Mouse (Mus musculus): Measurements from ENCODE around the gene Stard3. TPM values are rescaled to one million over a fixed set of nuclear protein-coding genes. Genes with fewer than 3 reads are reported as not detected.

The Stard3 gene
- total RNA-seq, 1 experiment from 2014 or later, result 16.5 TPM

GRCm38 (mm10) chr11:98327136-98328030 is 30.8 kb upstream of the Stard3 start:
- ATAC-seq (replicated peaks in 1 of 2; ENCODE audit: insufficient read depth in 1 of 2, low FRiP score in 2 of 2, low TSS enrichment in 1 of 2, low read depth in 1 of 2, poor library complexity in 2 of 2, severe bottlenecking in 2 of 2), result no peak

DNA sequence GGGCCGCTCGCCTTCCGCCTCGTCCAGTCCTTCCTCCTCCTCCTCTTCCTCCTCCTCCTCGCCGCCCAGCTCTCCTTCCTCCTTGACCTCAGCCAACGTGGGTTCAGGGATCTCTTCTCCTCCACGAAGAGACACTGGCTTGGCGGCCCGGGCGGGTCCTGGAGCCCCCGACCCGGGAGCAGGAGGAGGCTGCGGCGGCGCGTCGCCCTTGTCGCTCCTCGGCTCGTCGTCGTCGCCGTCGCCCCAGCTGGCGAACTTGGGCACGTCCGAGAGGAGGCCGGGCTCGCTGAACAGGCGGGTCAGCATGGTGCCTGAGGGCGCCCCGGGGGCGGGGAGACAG is 30.2 kb upstream of the Stard3 start:
- no peak for ATAC-seq (replicated peaks in 1 of 2; ENCODE audit: insufficient read depth in 1 of 2, low FRiP score in 2 of 2, low TSS enrichment in 1 of 2, low read depth in 1 of 2, poor library complexity in 2 of 2, severe bottlenecking in 2 of 2)

DNA sequence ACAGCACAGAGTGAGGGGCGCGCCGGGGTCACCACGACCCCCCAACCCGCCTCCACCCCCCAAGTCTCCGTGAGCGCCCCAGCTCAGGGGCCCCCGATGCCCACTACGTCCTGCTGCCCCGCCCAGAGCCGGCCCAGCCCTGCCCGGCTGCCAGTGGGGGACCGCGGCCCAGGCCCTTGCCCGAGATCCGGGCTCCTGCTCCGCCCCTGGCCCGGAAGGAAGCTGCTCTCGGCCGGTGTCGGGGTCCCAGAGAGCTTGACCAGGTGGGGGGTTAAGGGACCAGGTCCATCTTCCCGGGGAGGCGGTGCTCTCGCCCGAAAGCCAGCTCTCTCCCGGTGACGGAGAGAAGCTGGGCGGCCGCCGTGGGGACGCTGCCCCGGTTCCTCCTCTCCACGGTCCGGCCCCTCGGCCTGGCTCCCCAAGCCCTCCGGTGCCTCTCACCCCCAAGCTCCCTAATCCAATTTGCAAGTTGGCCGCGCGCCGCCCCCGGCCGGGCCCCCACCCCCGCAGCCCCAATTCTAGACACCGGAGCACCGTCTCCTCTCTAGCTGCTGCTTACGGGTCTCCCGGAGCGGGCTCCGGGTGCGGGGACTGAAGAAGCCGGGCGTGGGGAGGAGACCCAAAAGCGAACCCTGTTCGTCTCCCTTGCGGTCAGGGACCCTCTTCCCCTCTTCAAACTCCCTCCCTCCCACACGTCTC is 29.6 kb upstream of the Stard3 start:
- no peak for ATAC-seq (replicated peaks in 1 of 2; ENCODE audit: insufficient read depth in 1 of 2, low FRiP score in 2 of 2, low TSS enrichment in 1 of 2, low read depth in 1 of 2, poor library complexity in 2 of 2, severe bottlenecking in 2 of 2)

DNA sequence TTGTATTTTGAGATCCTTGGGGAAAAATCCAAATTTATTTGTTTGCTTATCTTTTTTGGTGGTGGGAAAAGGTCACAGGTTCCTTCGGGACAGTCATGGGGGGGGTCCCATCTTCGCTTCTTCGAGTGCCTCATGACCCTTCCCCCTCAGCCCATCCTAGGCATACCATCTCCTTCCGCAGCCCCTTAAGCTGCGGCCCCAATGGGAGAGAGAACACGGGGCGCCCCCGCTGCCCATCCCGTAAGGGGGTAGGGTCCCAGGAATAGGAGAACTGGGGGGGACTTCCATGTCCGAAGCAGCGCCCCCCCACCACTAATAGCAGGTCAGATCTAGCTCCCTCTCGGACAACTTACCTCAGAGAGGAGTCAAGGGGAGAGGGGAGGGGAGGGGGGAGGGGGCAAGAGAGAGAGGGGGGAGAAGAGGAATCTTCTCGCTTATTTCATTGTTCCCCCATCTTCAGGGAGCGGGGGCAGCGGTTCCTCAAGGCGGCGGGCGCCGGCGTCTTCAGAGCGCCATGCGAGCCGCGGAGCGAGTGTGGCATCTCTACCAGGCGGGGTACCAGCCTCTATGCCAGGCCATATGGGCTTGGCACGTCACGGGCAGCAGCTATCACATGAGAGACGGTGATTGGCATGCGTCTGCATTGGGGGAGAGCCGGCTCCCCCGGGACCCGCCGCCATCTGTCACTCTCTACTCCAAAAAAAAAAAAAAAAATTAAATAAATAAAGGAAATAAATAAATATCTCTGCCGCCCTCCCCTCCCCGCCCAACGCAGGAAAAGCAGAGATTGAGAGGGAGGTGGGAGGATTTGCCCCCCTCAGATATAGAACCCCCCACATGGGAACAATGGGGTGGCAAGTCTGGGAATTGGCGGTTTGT is 28.8 kb upstream of the Stard3 start, which contains the start of gene Neurod2:
Gene Neurod2, minus strand, starts transcription at position 568 of the 879 bp plus-strand sequence.
- no peak for ATAC-seq (replicated peaks in 1 of 2; ENCODE audit: insufficient read depth in 1 of 2, low FRiP score in 2 of 2, low TSS enrichment in 1 of 2, low read depth in 1 of 2, poor library complexity in 2 of 2, severe bottlenecking in 2 of 2)

- ATAC-seq (replicated peaks in 1 of 2; ENCODE audit: insufficient read depth in 1 of 2, low FRiP score in 2 of 2, low TSS enrichment in 1 of 2, low read depth in 1 of 2, poor library complexity in 2 of 2, severe bottlenecking in 2 of 2), result no peak
Measured at GRCm38 (mm10) chr11:98329960-98330744, 28.0 kb upstream of the Stard3 start.

DNA sequence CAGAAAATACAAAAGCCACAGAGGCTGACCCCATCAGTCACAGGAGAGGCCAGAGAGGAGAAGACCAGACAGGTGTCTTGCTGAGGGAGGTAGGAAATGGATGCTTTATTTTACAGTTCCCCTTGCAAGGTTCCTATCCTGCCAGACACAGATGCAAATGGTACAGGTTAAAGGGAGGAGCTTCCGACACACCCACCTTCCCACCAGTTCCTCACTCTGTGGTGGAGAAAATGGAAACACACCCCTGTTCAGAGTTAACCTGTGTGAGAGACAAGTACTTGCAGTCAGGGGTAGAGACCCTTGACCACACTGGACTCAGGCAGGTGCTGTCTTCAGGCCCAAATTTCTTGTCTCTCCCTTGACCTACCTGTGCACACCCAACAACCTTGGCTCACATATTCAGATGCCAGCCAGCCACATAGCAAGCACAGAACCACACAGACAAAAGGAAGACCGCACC is 27.4 kb upstream of the Stard3 start:
- ATAC-seq (replicated peaks in 1 of 2; ENCODE audit: insufficient read depth in 1 of 2, low FRiP score in 2 of 2, low TSS enrichment in 1 of 2, low read depth in 1 of 2, poor library complexity in 2 of 2, severe bottlenecking in 2 of 2), result no peak

GRCm38 (mm10) chr11:98331401-98331800 is 26.8 kb upstream of the Stard3 start:
- no peak for ATAC-seq (replicated peaks in 1 of 2; ENCODE audit: insufficient read depth in 1 of 2, low FRiP score in 2 of 2, low TSS enrichment in 1 of 2, low read depth in 1 of 2, poor library complexity in 2 of 2, severe bottlenecking in 2 of 2)

DNA sequence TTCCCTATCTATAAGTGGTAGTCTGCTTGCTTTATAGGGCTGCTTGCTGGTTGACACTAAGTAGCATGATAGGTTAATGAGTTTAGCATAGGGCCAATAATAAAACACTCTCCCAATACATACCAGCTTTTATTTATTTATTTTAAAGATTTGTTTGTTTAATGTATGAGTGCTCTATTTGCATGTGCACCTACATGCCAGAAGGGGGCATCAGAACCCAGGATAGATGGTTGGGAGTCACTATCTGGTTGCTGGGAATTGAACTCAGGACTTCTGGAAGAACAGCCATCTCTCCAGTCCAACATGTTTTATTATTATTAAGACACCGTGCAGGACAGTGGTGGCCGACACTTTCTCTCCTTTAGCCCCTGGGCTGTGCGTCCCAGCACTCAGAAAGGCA is 26.0 kb upstream of the Stard3 start:
- no peak for ATAC-seq (replicated peaks in 1 of 2; ENCODE audit: insufficient read depth in 1 of 2, low FRiP score in 2 of 2, low TSS enrichment in 1 of 2, low read depth in 1 of 2, poor library complexity in 2 of 2, severe bottlenecking in 2 of 2)

GRCm38 (mm10) chr11:98332841-98333240 is 25.3 kb upstream of the Stard3 start:
- ATAC-seq (replicated peaks in 1 of 2; ENCODE audit: insufficient read depth in 1 of 2, low FRiP score in 2 of 2, low TSS enrichment in 1 of 2, low read depth in 1 of 2, poor library complexity in 2 of 2, severe bottlenecking in 2 of 2), result no peak

GRCm38 (mm10) chr11:98333263-98333696 is 24.9 kb upstream of the Stard3 start:
- no peak for ATAC-seq (replicated peaks in 1 of 2; ENCODE audit: insufficient read depth in 1 of 2, low FRiP score in 2 of 2, low TSS enrichment in 1 of 2, low read depth in 1 of 2, poor library complexity in 2 of 2, severe bottlenecking in 2 of 2)

GRCm38 (mm10) chr11:98333981-98334741 is 24.0 kb upstream of the Stard3 start:
- ATAC-seq (replicated peaks in 1 of 2; ENCODE audit: insufficient read depth in 1 of 2, low FRiP score in 2 of 2, low TSS enrichment in 1 of 2, low read depth in 1 of 2, poor library complexity in 2 of 2, severe bottlenecking in 2 of 2), result peak in 1 of 2 experiments; percentile 19; a peak in 1 of 4 replicates

DNA sequence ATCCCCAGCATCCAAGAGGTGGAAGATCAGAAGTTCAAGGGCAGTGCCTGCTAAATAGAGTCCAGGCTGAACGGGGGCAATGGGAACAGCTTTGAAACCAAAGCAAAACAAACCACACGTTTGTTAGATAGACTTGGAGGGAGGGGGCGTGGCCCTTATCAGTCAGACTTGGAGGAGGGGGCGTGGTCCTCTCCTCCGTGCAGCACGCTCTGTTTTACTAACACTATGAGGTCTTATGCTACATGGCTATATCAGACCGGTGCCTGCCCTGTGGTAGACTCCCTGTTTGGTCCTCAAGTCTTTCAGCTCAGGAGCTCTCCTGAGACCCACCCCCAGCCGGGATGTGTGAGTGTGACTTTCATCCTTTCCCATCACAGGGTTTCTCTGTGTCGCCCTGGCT is 22.9 kb upstream of the Stard3 start:
- no peak for ATAC-seq (replicated peaks in 1 of 2; ENCODE audit: insufficient read depth in 1 of 2, low FRiP score in 2 of 2, low TSS enrichment in 1 of 2, low read depth in 1 of 2, poor library complexity in 2 of 2, severe bottlenecking in 2 of 2)

- ATAC-seq (replicated peaks in 1 of 2; ENCODE audit: insufficient read depth in 1 of 2, low FRiP score in 2 of 2, low TSS enrichment in 1 of 2, low read depth in 1 of 2, poor library complexity in 2 of 2, severe bottlenecking in 2 of 2), result no peak
Measured at GRCm38 (mm10) chr11:98336245-98337107, 21.7 kb upstream of the Stard3 start.

GRCm38 (mm10) chr11:98338507-98338961 is 19.6 kb upstream of the Stard3 start:
- no peak for ATAC-seq (replicated peaks in 1 of 2; ENCODE audit: insufficient read depth in 1 of 2, low FRiP score in 2 of 2, low TSS enrichment in 1 of 2, low read depth in 1 of 2, poor library complexity in 2 of 2, severe bottlenecking in 2 of 2)

DNA sequence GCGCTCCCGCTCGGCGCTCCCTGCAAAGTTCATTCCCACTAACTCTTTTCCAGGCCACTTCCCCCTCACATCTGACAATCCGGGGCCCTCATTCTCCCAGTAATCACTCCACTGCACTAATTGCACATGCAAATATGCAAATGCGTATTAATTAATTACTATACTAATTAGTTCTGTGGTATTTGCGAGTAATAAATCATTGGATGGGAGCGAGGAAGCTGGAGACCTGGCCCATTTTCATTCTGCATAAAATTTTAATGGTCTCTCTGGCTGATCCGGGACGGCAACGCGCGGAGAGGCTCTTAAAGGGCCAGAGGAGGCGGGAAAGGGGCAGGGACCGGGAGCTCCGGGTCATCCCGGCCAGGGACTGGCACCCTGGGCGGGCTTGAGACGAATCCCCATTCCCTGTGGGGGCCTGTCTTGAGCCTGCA is 19.1 kb upstream of the Stard3 start:
- no peak for ATAC-seq (replicated peaks in 1 of 2; ENCODE audit: insufficient read depth in 1 of 2, low FRiP score in 2 of 2, low TSS enrichment in 1 of 2, low read depth in 1 of 2, poor library complexity in 2 of 2, severe bottlenecking in 2 of 2)

All from hematopoietic stem cell, adult 5-6 weeks (primary cell).